8 mouse cellular contexts compared by ENCODE assay signal in the genomic region with DNA sequence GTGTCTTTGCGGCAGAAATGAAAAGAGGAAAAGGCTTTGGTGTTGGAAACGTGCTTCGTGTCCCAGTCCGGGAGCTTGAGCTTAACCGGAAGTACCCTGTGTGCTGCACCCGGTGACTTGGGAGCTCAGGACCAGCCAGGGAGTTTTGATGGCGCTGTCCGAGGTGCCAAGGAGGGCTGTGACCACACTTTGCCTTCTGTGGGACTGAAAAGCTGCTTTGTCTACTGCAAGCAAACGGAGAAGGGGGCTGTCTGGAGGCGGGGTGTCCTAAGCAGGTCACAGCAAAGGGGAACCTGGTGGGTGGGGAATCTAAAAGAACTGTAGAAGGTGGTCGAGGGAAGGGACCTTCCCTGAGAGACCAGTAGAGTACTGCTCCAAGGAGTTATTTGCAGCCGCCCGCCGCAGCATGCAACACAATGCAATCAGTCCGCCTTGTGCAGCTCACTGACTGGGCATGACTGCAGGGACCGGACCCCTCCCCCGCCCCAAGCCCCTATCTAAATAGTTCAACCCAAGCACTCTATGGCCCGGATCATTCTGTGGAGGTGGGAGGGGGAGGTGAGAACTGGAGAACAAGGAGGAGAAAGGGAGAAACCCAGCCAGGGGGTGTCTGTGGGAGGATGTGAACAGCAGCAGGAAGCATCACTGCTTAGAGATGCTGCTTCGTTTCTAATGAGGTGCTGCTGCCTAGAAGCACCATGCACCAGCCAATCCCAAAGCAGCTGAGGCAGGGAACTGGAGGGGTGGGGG.
DNase-seq lines count a peak whose midpoint lies in the region; ATAC-seq lines count a peak whose summit lies in the region.

No protein-coding gene starts in this region.

- peaks cover 65% of the 10 kb centered on the region for H3K27me3 ChIP-seq in heart, embryonic 10.5 days (ENCODE audit: insufficient read depth, poor library complexity, severe bottlenecking)
- H3K27me3 ChIP-seq in hindbrain, embryonic 16.5 days (replicated peaks; ENCODE audit: control insufficient read depth, insufficient read depth, low read length), result peaks cover 2% of the 10 kb centered on the region; the same call in 1 of the 2 replicates

- H3K36me3 ChIP-seq in heart, embryonic 10.5 days, result no peaks in the 10 kb centered on the region
- no peaks in the 10 kb centered on the region for H3K36me3 ChIP-seq in hindbrain, embryonic 16.5 days (ENCODE audit: control insufficient read depth, insufficient read depth, low read length)

- no peaks in the 10 kb centered on the region for H3K9me3 ChIP-seq in heart, embryonic 10.5 days
- H3K9me3 ChIP-seq in hindbrain, embryonic 16.5 days (ENCODE audit: control insufficient read depth, low read length), result no peaks in the 10 kb centered on the region

- H3K4me2 ChIP-seq in hindbrain, embryonic 16.5 days (ENCODE audit: low read length), result peak overlapping the region; percentile 89

- H3K27ac ChIP-seq in heart, embryonic 10.5 days, result no peak overlapping the region
- peak overlapping the region; percentile 65 for H3K27ac ChIP-seq in hindbrain, embryonic 16.5 days (ENCODE audit: low read depth, low read length)

- H3K9ac ChIP-seq in hindbrain, embryonic 16.5 days (ENCODE audit: low read depth, low read length), result peak overlapping the region; percentile 69

- H3K4me3 ChIP-seq in heart, embryonic 10.5 days, result peak overlapping the region; percentile 22
- peak overlapping the region; percentile 60 for H3K4me3 ChIP-seq in hindbrain, embryonic 16.5 days (ENCODE audit: low read length)

- peak; percentile 82 for DNase-seq in heart, embryonic 10.5 days (ENCODE audit: low spot score)
- DNase-seq in heart, adult 18-20 months, result no peak
- DNase-seq in embryo, embryonic 10.5 days (ENCODE audit: low spot score), result peak; percentile 76
- DNase-seq in neural tube, embryonic 10.5 days (ENCODE audit: extremely low spot score, low spot score), result peak; percentile 61
- no peak for DNase-seq in lung, postnatal 25 days (ENCODE audit: low spot score)
- DNase-seq in thymus, postnatal 36 days, result no peak
- no peak for DNase-seq in urinary bladder, postnatal 4 days (ENCODE audit: low spot score in 2 of 2)

- 8% methylated on average over 19 of the region's 19 CpGs for WGBS in heart, embryonic 10.5 days
- 2% methylated on average over 19 of the region's 19 CpGs for WGBS in hindbrain, embryonic 16.5 days

- H3K4me1 ChIP-seq in heart, embryonic 10.5 days, result peaks cover 27% of the 10 kb centered on the region
- peaks cover 13% of the 10 kb centered on the region for H3K4me1 ChIP-seq in hindbrain, embryonic 16.5 days (ENCODE audit: control insufficient read depth, insufficient read depth, low read depth, low read length)

- ATAC-seq in hindbrain, embryonic 16.5 days, result peak; percentile 71

Comparison
In these comparisons a context has a peak if more than half of its experiments do, and no peak if none do; other contexts are left out.
1. DNase-seq: peak in heart, embryonic 10.5 days (single experiment), embryo, embryonic 10.5 days (single experiment) and neural tube, embryonic 10.5 days (single experiment); none in heart, adult 18-20 months (0 of 2), lung, postnatal 25 days (single experiment), thymus, postnatal 36 days (0 of 2) and urinary bladder, postnatal 4 days (0 of 2).